Comparison of ENCODE assay signal across 20 mouse cellular contexts in the genomic region with DNA sequence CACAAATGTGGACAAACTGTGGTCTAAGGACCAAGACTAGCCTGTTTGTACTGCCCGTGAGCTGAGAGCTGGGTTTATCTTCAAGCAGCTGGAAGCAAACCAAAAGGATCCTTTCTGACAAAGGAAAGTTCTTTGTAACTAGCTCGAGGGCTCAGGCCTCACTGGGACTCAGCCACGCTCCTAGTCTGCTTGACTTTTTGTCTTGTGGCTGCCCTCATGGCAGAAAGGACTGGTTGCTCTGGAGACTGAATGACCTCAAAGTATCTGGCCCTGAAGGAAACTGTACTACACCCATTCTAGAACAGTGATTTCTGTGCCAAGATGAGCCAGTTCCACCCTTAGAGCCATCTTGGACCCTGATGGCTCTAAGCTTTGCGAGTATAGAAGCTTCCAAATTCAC.
"Had no signal": no experiment of that assay in that cellular context is flagged by ENCODE, and none has a peak within 500 bp of the region (broad histone marks: within the 10 kb centered on the region; RNA-seq: fewer than 3 reads in every experiment).

No protein-coding gene starts in this region.

- H3K27ac ChIP-seq: kidney, postnatal 0 days; limb, embryonic 12.5 days; limb, embryonic 15.5 days; liver, embryonic 14.5 days; lung, embryonic 15.5 days; midbrain, embryonic 12.5 days; neural tube, embryonic 12.5 days; neural tube, embryonic 15.5 days; stomach, embryonic 15.5 days had no signal

- H3K9ac ChIP-seq: limb, embryonic 12.5 days; limb, embryonic 15.5 days; liver, embryonic 14.5 days; liver, postnatal 0 days; lung, embryonic 15.5 days; midbrain, embryonic 12.5 days; neural tube, embryonic 12.5 days; neural tube, embryonic 15.5 days; stomach, embryonic 15.5 days had no signal

- H3K4me2 ChIP-seq: limb, embryonic 12.5 days; limb, embryonic 15.5 days; liver, embryonic 11.5 days; lung, embryonic 15.5 days; midbrain, embryonic 12.5 days; neural tube, embryonic 12.5 days; neural tube, embryonic 15.5 days; stomach, embryonic 15.5 days had no signal

- H3K4me3 ChIP-seq: limb, embryonic 12.5 days; limb, embryonic 15.5 days; lung, embryonic 15.5 days; midbrain, embryonic 12.5 days; neural tube, embryonic 12.5 days; neural tube, embryonic 15.5 days; stomach, embryonic 15.5 days had no signal

- DNase-seq: kidney, adult 2 months; kidney, postnatal 36 days; left cerebral cortex, postnatal 4 days; liver, postnatal 0 days; lung, postnatal 10 days; lung, postnatal 4 days; right cerebral cortex, adult 18-20 months; right cerebral cortex, postnatal 14 days; spleen, adult 18-20 months; thymus, postnatal 25 days had no signal

- H3K9me3 ChIP-seq: limb, embryonic 12.5 days; limb, embryonic 15.5 days; lung, embryonic 15.5 days; midbrain, embryonic 12.5 days; neural tube, embryonic 12.5 days; neural tube, embryonic 15.5 days; stomach, embryonic 15.5 days had no signal

- H3K36me3 ChIP-seq: limb, embryonic 12.5 days; limb, embryonic 15.5 days; lung, embryonic 15.5 days; midbrain, embryonic 12.5 days; neural tube, embryonic 12.5 days; neural tube, embryonic 15.5 days; stomach, embryonic 15.5 days had no signal

- H3K27me3 ChIP-seq: lung, embryonic 15.5 days; midbrain, embryonic 12.5 days; neural tube, embryonic 12.5 days; neural tube, embryonic 15.5 days; stomach, embryonic 15.5 days had no signal

- H3K4me1 ChIP-seq: neural tube, embryonic 12.5 days; stomach, embryonic 15.5 days had no signal
